Mouse (Mus musculus): ENCODE results near the gene Heatr5b. TPM values are rescaled to one million over a fixed set of nuclear protein-coding genes. Genes with fewer than 3 reads are reported as not detected.
A peak's percentile ranks its signal among the peaks of the same experiment; 100 is the strongest.

Gene Heatr5b
- 15.5 and 17.9 TPM in 2 replicates for polyA plus RNA-seq (2014; fragmentation: Nextera tagmentation; extraction: Ambion mirVana)

DNA sequence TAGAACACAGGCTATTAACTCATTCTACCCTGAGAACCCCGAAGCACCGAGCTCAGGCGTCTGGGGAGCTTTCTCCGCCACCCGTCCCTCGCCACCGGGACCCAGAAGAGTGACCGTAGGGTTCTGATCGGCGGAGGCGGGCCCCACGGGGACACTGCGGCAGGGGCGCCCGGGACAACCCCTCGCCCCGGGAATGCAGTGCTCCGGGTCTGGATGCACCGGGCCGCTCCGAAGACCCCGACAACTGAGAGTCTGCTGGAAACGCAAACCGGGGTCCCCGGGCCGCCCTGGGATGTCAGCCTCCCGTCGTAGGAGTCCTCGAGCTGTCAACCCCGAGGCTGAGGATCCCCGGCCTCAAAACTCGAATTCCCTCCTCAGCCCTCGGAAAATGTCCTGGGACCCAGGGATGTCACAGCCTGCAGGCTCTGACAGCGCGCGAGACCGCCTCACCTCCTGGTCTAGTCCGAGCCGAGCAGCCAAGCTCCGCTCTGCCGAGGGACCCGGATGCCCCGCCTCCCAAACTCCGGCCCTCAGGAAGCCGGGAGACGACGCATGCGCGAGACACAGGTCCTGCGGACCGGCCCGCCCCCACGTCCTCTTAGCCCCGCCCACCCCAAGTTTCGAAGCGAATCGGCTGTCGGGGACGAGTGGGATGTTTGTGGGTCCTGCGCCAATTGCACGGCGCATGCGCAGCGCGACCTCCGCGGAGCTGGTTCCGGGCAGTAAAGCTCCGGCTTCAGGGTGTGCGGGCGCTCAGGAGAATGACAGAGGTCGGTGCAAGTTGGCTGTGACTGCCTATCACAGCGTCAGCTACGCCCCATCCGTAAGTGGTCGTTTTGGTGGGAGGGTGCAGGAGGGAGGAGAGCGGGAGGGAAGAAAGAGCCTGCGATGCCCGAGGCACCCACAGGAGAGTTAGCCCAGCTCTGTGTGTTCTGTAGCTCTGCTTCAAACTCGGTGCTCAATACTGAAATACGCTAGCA, at the start of gene Heatr5b, which contains the start of gene Gpatch11:
Heatr5b (minus strand) TSS at position 509 of the 980 bp plus-strand sequence.
Gpatch11 (plus strand) TSS at position 712 of the 980 bp plus-strand sequence.
- Histone ChIP-seq H3K4me1 (ENCODE audit: control insufficient read depth, insufficient read depth, low read length) (0 out of 2 replicates have a peak, but pooled peaks cover 2% of the 10 kb centered on the region), H3K9me3 (ENCODE audit: control insufficient read depth, low read length) (no peaks in the 10 kb centered on the region), H3K27ac (ENCODE audit: low read depth, low read length) (peak within 1 kb of the TSS; percentile 71), H3K36me3 (ENCODE audit: control insufficient read depth, insufficient read depth, low read length) (peaks cover 2% of the 10 kb centered on the region; the same call in 1 of the 2 replicates), H3K27me3 (ENCODE audit: control insufficient read depth, insufficient read depth, low read length) (no peaks in the 10 kb centered on the region), H3K4me2 (peak within 1 kb of the TSS; percentile 83), H3K9ac (ENCODE audit: low read length) (peak within 1 kb of the TSS; percentile 89), H3K4me3 (ENCODE audit: low read depth, low read length) (peak within 1 kb of the TSS; percentile 63)
- WGBS, result under 1% methylated on average over 81 of the region's 81 CpGs
- DNase-seq (ENCODE audit: low spot score, missing footprints) (peak; percentile 100), ATAC-seq (ENCODE audit: low FRiP score) (peak; percentile 99)

DNA sequence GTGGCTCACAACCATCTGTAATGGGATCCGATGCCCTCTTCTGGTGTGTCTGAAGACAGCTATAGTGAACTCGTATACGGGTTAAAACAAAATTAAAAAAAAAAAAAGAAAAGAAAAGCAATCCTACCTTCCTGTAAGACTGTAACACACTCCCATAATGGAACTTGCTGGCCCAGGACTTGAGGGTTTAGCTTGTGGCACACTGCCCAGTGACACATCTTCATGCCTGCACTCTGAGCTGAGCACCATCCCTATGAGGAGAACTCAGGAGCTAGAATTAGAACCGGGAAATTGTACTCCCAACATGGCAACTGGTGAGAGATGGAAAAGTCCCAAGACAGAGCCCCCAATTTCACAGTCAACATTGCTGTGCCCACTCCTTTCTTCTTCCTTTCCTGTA, 48.1 kb upstream of the Heatr5b start:
- no peak for ATAC-seq (ENCODE audit: low FRiP score)

GRCm38 (mm10) chr17:78882401-78883112, 47.4 kb upstream of the Heatr5b start, which contains the start of gene Eif2ak2:
Gene Eif2ak2, minus strand, starts transcription at chr17:78882573.
- Histone ChIP-seq H3K4me2 (peak within 1 kb of the TSS; percentile 71), H3K4me3 (ENCODE audit: low read depth, low read length) (peak within 1 kb of the TSS; percentile 43), H3K36me3 (ENCODE audit: control insufficient read depth, insufficient read depth, low read length) (no peaks in the 10 kb centered on the region), H3K27ac (ENCODE audit: low read depth, low read length) (no peak within 1 kb of the TSS), H3K4me1 (ENCODE audit: control insufficient read depth, insufficient read depth, low read length) (no peaks in the 10 kb centered on the region), H3K9ac (ENCODE audit: low read length) (peak within 1 kb of the TSS; percentile 68), H3K9me3 (ENCODE audit: control insufficient read depth, low read length) (no peaks in the 10 kb centered on the region; the same call in 1 of the 2 replicates), H3K27me3 (ENCODE audit: control insufficient read depth, insufficient read depth, low read length) (no peaks in the 10 kb centered on the region)
- ATAC-seq (ENCODE audit: low FRiP score) (peak; percentile 94), DNase-seq (ENCODE audit: low spot score, missing footprints) (peak; percentile 95)
- 3% methylated on average over 28 of the region's 28 CpGs for WGBS

More for the DNA sequence above, 48.1 kb upstream of the Heatr5b start:
- H3K4me3 ChIP-seq (ENCODE audit: low read depth, low read length), result no peak overlapping the region
- DNase-seq (ENCODE audit: low spot score, missing footprints), result no peak
- no peak overlapping the region for H3K27ac ChIP-seq (ENCODE audit: low read depth, low read length)
- 82% methylated on average over 4 of the region's 4 CpGs for WGBS
- H3K36me3 ChIP-seq (ENCODE audit: control insufficient read depth, insufficient read depth, low read length), result no peaks in the 10 kb centered on the region
- H3K4me1 ChIP-seq (ENCODE audit: control insufficient read depth, insufficient read depth, low read length), result no peaks in the 10 kb centered on the region
- H3K4me2 ChIP-seq, result no peak overlapping the region
- H3K9ac ChIP-seq (ENCODE audit: low read length), result no peak overlapping the region
- no peaks in the 10 kb centered on the region for H3K27me3 ChIP-seq (ENCODE audit: control insufficient read depth, insufficient read depth, low read length)
- no peaks in the 10 kb centered on the region; the same call in 1 of the 2 replicates for H3K9me3 ChIP-seq (ENCODE audit: control insufficient read depth, low read length)

DNA sequence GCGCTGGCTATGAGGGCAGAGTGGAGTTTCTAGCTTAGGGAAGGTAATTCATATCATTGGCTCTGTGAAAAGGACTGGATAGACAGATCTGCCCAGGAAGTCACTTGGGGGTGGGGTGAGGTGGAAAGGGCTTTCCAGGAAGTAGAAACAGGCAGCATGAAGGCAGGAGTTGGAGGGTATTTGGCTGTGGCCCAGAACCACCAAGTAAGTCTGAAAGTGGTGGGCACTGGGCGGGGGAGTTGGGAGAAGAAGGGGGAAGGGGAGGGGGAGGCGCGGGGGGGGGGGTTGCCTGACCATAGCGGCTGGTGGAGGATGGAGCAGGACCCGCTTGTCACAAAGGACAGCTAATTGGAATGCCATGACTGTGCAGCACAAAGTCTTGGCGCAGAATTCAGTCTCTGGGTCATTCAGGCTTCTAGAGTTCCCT, 46.7 kb upstream of the Heatr5b start:
- Histone ChIP-seq H3K9me3 (ENCODE audit: control insufficient read depth, low read length) (no peaks in the 10 kb centered on the region; the same call in 1 of the 2 replicates), H3K27ac (ENCODE audit: low read depth, low read length) (no peak overlapping the region), H3K4me2 (peak overlapping the region; percentile 71), H3K4me1 (ENCODE audit: control insufficient read depth, insufficient read depth, low read length) (no peaks in the 10 kb centered on the region), H3K27me3 (ENCODE audit: control insufficient read depth, insufficient read depth, low read length) (no peaks in the 10 kb centered on the region), H3K9ac (ENCODE audit: low read length) (peak overlapping the region; percentile 68), H3K4me3 (ENCODE audit: low read depth, low read length) (peak overlapping the region; percentile 43), H3K36me3 (ENCODE audit: control insufficient read depth, insufficient read depth, low read length) (no peaks in the 10 kb centered on the region)
- peak; percentile 75 for ATAC-seq (ENCODE audit: low FRiP score)
- DNase-seq (ENCODE audit: low spot score, missing footprints), result peak; percentile 89
- WGBS, result 11% methylated on average over 7 of the region's 7 CpGs

GRCm38 (mm10) chr17:78873886-78874285, 38.7 kb upstream of the Heatr5b start:
- Histone ChIP-seq H3K27me3 (ENCODE audit: control insufficient read depth, insufficient read depth, low read length) (no peaks in the 10 kb centered on the region), H3K9ac (ENCODE audit: low read length) (no peak overlapping the region), H3K4me3 (ENCODE audit: low read depth, low read length) (no peak overlapping the region), H3K27ac (ENCODE audit: low read depth, low read length) (no peak overlapping the region), H3K36me3 (ENCODE audit: control insufficient read depth, insufficient read depth, low read length) (no peaks in the 10 kb centered on the region), H3K4me1 (ENCODE audit: control insufficient read depth, insufficient read depth, low read length) (no peaks in the 10 kb centered on the region), H3K4me2 (no peak overlapping the region), H3K9me3 (ENCODE audit: control insufficient read depth, low read length) (no peaks in the 10 kb centered on the region)
- WGBS, result 88% methylated on average over 6 of the region's 6 CpGs
- DNase-seq (ENCODE audit: low spot score, missing footprints) (no peak), ATAC-seq (ENCODE audit: low FRiP score) (no peak)

DNA sequence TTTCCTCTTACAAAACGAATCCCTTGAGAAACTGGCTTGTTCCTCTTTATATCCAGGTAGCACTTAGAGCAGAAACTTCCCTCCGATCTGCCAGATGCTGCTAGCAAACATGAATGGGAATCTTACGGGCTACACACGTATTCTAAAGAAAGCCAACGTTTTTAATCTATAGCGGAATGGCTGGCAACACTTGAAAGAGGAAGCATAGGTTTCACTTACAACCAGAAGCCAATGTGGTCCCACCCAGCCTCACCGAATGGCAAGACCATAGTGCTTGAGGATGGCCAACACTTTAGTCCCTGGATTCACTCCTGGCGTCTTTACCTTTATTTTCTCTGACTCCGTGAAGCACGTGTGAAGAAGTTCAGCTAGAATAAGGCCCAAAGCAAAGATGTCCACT, 21.1 kb upstream of the Heatr5b start:
- Histone ChIP-seq H3K36me3 (ENCODE audit: control insufficient read depth, insufficient read depth, low read length) (no peaks in the 10 kb centered on the region), H3K9ac (ENCODE audit: low read length) (no peak overlapping the region), H3K4me1 (ENCODE audit: control insufficient read depth, insufficient read depth, low read length) (no peaks in the 10 kb centered on the region), H3K27me3 (ENCODE audit: control insufficient read depth, insufficient read depth, low read length) (no peaks in the 10 kb centered on the region), H3K4me2 (no peak overlapping the region), H3K27ac (ENCODE audit: low read depth, low read length) (no peak overlapping the region), H3K9me3 (ENCODE audit: control insufficient read depth, low read length) (no peaks in the 10 kb centered on the region), H3K4me3 (ENCODE audit: low read depth, low read length) (no peak overlapping the region)
- WGBS, result 89% methylated on average over 10 of the region's 10 CpGs
- ATAC-seq (ENCODE audit: low FRiP score), result no peak
- no peak for DNase-seq (ENCODE audit: low spot score, missing footprints)

DNA sequence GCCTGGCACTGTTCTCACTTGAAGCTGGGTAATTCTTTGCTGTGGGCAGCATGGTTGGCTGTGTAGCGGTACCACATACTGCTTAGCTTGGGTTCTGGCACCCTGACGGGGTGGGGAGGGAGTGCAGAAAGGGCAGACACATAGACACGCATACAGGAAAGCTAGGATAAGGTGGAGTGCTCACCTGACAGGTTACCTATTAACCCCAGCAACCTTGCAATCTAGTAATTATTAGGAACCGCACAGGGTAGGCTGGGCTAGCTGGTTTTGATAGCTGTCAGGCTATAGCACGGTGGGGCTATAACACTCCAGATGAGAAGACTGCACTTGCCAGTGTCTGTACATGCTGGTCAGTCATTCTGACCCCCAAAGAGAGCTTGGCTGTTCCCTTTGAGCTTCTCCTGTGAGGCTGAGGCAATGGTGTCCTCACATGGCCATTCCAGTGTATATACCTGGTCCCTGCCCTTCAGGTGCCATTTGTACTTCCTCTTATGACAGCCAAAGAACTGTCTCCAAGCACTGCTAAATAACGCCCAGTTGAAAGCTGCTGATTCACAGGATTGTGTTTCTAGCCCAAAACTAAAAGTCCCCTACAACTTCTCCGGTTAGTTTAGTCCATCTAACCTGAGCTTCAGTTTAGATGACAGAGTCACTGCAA, 7.2 kb upstream of the Heatr5b start:
- WGBS, result 93% methylated on average over 7 of the region's 7 CpGs
- ATAC-seq (ENCODE audit: low FRiP score) (no peak), DNase-seq (ENCODE audit: low spot score, missing footprints) (no peak)
- H3K27ac ChIP-seq (ENCODE audit: low read depth, low read length), result no peak overlapping the region
- peaks cover 11% of the 10 kb centered on the region for H3K36me3 ChIP-seq (ENCODE audit: control insufficient read depth, insufficient read depth, low read length)
- no peak overlapping the region for H3K4me2 ChIP-seq
- H3K4me1 ChIP-seq (ENCODE audit: control insufficient read depth, insufficient read depth, low read length), result no peaks in the 10 kb centered on the region
- H3K9me3 ChIP-seq (ENCODE audit: control insufficient read depth, low read length), result no peaks in the 10 kb centered on the region
- no peak overlapping the region for H3K9ac ChIP-seq (ENCODE audit: low read length)
- H3K4me3 ChIP-seq (ENCODE audit: low read depth, low read length), result no peak overlapping the region
- no peaks in the 10 kb centered on the region for H3K27me3 ChIP-seq (ENCODE audit: control insufficient read depth, insufficient read depth, low read length)

DNA sequence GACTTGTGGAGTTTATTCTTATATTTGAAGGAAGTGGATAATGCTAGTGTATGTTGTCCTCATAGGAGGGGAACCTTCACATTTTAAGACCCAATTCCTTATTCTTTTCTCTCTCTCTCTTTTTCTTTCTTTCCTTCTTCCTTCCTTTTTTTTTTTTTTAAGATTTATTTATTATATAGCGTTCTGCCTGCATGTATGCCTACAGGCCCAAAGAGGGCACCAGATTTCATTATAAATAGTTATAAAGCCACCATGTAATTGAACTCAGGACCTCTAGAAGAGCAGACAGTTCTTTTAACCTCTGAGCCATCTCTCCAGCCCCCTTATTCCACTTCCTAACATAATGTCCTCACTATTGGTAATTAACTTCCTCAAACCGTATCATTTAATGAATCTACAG, 892 bp upstream of the Heatr5b start:
- Histone ChIP-seq H3K4me2 (peak overlapping the region; percentile 83), H3K27ac (ENCODE audit: low read depth, low read length) (peak overlapping the region; percentile 71), H3K4me1 (ENCODE audit: control insufficient read depth, insufficient read depth, low read length) (0 out of 2 replicates have a peak, but pooled peaks cover 2% of the 10 kb centered on the region), H3K4me3 (ENCODE audit: low read depth, low read length) (peak overlapping the region; percentile 63), H3K9ac (ENCODE audit: low read length) (peak overlapping the region; percentile 70), H3K36me3 (ENCODE audit: control insufficient read depth, insufficient read depth, low read length) (peaks cover 4% of the 10 kb centered on the region; the same call in 1 of the 2 replicates), H3K27me3 (ENCODE audit: control insufficient read depth, insufficient read depth, low read length) (no peaks in the 10 kb centered on the region), H3K9me3 (ENCODE audit: control insufficient read depth, low read length) (no peaks in the 10 kb centered on the region)
- ATAC-seq (ENCODE audit: low FRiP score) (no peak), DNase-seq (ENCODE audit: low spot score, missing footprints) (no peak)
- 40% methylated on average over 2 of the region's 2 CpGs for WGBS

Data from midbrain, embryonic 11.5 days (tissue).